Mouse (Mus musculus) heart, postnatal 0 days (tissue): ENCODE measurements around the gene Ociad2. TPM values are rescaled to one million over a fixed set of nuclear protein-coding genes. Genes with fewer than 3 reads are reported as not detected.

ENCODE experiments used
- ATAC-seq: fragments of 200-750 bp; cut with Nextera tagmentation; 2 replicates; pipeline ENCODE4 v1.8.0; 2017; ENCODE audit warnings: low read depth, moderate number of reproducible peaks, moderate library complexity; ENCODE audit not compliant: insufficient read depth
- DNase-seq: peaks from one replicate; pipeline ENCODE4 v3.0.0-alpha.2; 2016; ENCODE audit warnings: low spot score
- H3K27ac ChIP-seq: fragments of 300-500 bp; sonication (generic); 2 replicates; pipeline ENCODE4 v1.5.1; 2014; ENCODE audit warnings: low read depth, mild to moderate bottlenecking
- H3K27me3 ChIP-seq: fragments of 300-500 bp; sonication (generic); 2 replicates; pipeline ENCODE4 v1.6.1; 2014; ENCODE audit warnings: low read length, mixed read lengths; ENCODE audit not compliant: control insufficient read depth, insufficient read depth
- H3K36me3 ChIP-seq: fragments of 300-500 bp; sonication (generic); replicated peaks from 2 replicates; pipeline ENCODE4 v1.6.1; 2014; ENCODE audit warnings: low read length, mixed read lengths; ENCODE audit not compliant: control insufficient read depth, insufficient read depth
- H3K4me1 ChIP-seq: fragments of 300-500 bp; sonication (generic); 2 replicates; pipeline ENCODE4 v1.6.1; 2014; ENCODE audit warnings: antibody characterized with exemption; ENCODE audit not compliant: control insufficient read depth, insufficient read depth
- H3K4me2 ChIP-seq: fragments of 300-500 bp; sonication (generic); 2 replicates; pipeline ENCODE4 v1.6.1; 2014; ENCODE audit warnings: low read depth, mild to moderate bottlenecking, low read length, moderate library complexity
- H3K4me3 ChIP-seq: fragments of 300-500 bp; sonication (generic); 2 replicates; pipeline ENCODE4 v1.5.1; 2014; ENCODE audit warnings: low read depth, low read length
- H3K9ac ChIP-seq: fragments of 300-500 bp; sonication (generic); replicated peaks from 2 replicates; pipeline ENCODE4 v1.6.1; 2014; ENCODE audit warnings: low read depth, low read length, mixed read lengths
- H3K9me3 ChIP-seq: fragments of 300-500 bp; sonication (generic); replicated peaks from 2 replicates; pipeline ENCODE4 v1.6.1; 2016; ENCODE audit warnings: low read length; ENCODE audit not compliant: control insufficient read depth
- CTCF ChIP-seq: IDR thresholded peaks from 2 replicates; pipeline ENCODE4 v1.5.1; 2016; ENCODE audit warnings: antibody characterized with exemption, control low read depth, low read depth
- EP300 ChIP-seq: IDR thresholded peaks from 2 replicates; pipeline ENCODE4 v1.6.1; 2016; ENCODE audit warnings: antibody characterized with exemption, low read depth
- WGBS: fragments of 180-500 bp; shearing (Covaris S2); extraction: QIAGEN DNeasy Blood & Tissue Kit; methylation state at CpG from one replicate; pipeline ENCODE4 v1.1.7; 2014; 5-methylcytosine and 5-hydroxymethylcytosine counted together
- polyA plus RNA-seq: library from polyadenylated mRNA; unstranded; fragments of >200 nt; fragmentation: Nextera tagmentation; extraction: Ambion mirVana; gene quantifications from 2 replicates; pipeline ENCODE4 v1.2.1, GENCODE M21; 2015
- total RNA-seq: library from RNA; depleted of rRNA; stranded (reverse); fragments of >200 nt; gene quantifications from 2 replicates; pipeline ENCODE4 v1.2.3, GENCODE M21; 2014; ENCODE audit warnings: low replicate concordance; rRNA removed

Gene Ociad2
- 6.7 and 13.3 TPM in 2 replicates for total RNA-seq
- 16.7 and 19.6 TPM in 2 replicates for polyA plus RNA-seq

GRCm38 (mm10) chr5:73340723-73341235, at the start of gene Ociad2:
Gene Ociad2, minus strand, starts transcription at chr5:73341028.
- H3K4me2 ChIP-seq, result no peak within 1 kb of the TSS
- H3K9me3 ChIP-seq, result no peaks in the 10 kb centered on the region
- no peak within 1 kb of the TSS for H3K4me3 ChIP-seq
- 84% methylated on average over 8 of the region's 8 CpGs for WGBS
- peaks cover 6% of the 10 kb centered on the region; the same call in 1 of the 2 replicates for H3K27me3 ChIP-seq
- H3K4me1 ChIP-seq, result no peaks in the 10 kb centered on the region
- DNase-seq, result no peak
- no peaks in the 10 kb centered on the region for H3K36me3 ChIP-seq
- no peak within 1 kb of the TSS for H3K27ac ChIP-seq
- H3K9ac ChIP-seq, result no peak within 1 kb of the TSS
- TF ChIP-seq CTCF (no peak), EP300 (no peak)
- no peak for ATAC-seq

GRCm38 (mm10) chr5:73383647-73383970, 42.8 kb upstream of the Ociad2 start:
- no peaks in the 10 kb centered on the region for H3K4me1 ChIP-seq
- ATAC-seq, result no peak
- H3K4me3 ChIP-seq, result no peak overlapping the region
- H3K4me2 ChIP-seq, result no peak overlapping the region
- H3K36me3 ChIP-seq, result no peaks in the 10 kb centered on the region
- H3K9ac ChIP-seq, result no peak overlapping the region
- WGBS, result 69% methylated on average over 4 of the region's 4 CpGs
- TF ChIP-seq CTCF (no peak), EP300 (no peak)
- H3K27ac ChIP-seq, result no peak overlapping the region
- DNase-seq, result no peak
- no peaks in the 10 kb centered on the region for H3K27me3 ChIP-seq
- H3K9me3 ChIP-seq, result no peaks in the 10 kb centered on the region

DNA sequence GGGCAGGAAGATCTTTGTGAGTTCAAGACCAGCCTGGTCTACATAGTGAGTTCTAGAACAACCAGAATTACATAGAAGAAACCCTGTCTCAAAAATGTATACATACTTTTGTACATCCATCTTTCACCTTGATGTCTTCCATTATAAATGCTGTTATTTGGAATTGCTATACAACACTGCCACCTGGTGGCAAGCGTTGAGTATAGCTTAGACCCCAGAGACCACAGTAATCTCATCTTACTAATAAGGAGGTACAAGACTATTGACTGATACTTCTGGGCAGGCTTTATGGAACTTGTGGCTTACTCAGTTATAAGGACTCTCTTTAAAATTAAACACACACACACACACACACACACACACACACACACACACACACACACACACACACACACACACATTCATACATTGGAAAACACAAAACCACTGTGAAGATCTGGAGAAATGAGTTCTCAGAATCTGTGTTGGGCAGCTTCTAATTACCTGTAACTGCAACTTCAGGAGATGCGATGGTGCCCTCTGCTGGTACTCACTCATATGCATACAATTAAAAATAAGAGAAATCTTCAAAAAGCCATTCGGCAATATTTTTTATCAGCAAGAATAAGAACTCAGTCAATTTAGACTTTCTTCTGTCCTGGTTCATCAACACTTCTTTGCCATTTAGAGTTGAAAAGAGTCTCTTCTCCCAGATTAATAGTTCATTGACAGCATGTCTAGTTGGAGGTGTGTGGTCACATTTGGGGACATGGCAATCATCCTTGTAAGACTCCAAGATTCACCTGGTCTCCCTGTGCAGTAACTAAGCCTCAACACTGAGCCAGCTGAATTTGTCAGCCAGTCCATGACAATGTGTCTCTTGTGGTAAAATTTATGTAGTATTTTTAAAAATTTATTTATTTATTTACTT, 42.2 kb upstream of the Ociad2 start:
- Histone ChIP-seq H3K4me2 (no peak overlapping the region), H3K27me3 (no peaks in the 10 kb centered on the region), H3K9ac (no peak overlapping the region), H3K4me1 (no peaks in the 10 kb centered on the region), H3K27ac (no peak overlapping the region), H3K9me3 (no peaks in the 10 kb centered on the region), H3K36me3 (no peaks in the 10 kb centered on the region), H3K4me3 (no peak overlapping the region)
- ATAC-seq (no peak), DNase-seq (peak; percentile 43)
- TF ChIP-seq EP300 (no peak), CTCF (peak; percentile 83)
- 27% methylated on average over 3 of the region's 3 CpGs for WGBS

- WGBS, result 58% methylated on average over 9 of the region's 9 CpGs
- H3K27me3 ChIP-seq, result no peaks in the 10 kb centered on the region
- no peak for TF ChIP-seq CTCF
- TF ChIP-seq EP300, result no peak
- H3K4me1 ChIP-seq, result no peaks in the 10 kb centered on the region
- H3K4me2 ChIP-seq, result no peak overlapping the region
- H3K36me3 ChIP-seq, result no peaks in the 10 kb centered on the region
- DNase-seq (no peak), ATAC-seq (no peak)
- no peak overlapping the region for H3K4me3 ChIP-seq
- no peaks in the 10 kb centered on the region for H3K9me3 ChIP-seq
- H3K9ac ChIP-seq, result no peak overlapping the region
- no peak overlapping the region for H3K27ac ChIP-seq
Observed at GRCm38 (mm10) chr5:73381976-73382540, 41.2 kb upstream of the Ociad2 start.

DNA sequence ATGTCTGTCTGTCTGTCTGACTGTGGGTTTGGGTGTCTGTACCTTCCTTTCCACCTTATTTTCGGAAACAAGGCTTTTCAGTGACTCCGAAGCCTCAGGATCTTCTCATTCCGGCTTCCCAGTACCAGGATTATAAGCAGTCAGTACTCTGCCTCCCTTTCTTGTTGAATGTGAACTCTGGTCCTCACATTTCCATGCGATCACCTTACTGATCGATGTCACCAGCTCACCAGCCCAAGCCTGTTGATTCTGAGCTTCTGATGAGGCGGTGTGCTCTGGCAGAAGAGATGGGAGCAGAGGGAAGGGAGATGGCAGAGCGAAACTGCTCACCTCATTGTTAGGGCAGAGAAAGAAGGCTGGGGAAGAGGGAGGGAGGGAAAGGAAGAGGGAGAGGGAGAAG, 40.7 kb upstream of the Ociad2 start:
- Histone ChIP-seq H3K27ac (no peak overlapping the region), H3K27me3 (no peaks in the 10 kb centered on the region), H3K4me2 (no peak overlapping the region), H3K9ac (no peak overlapping the region), H3K4me3 (no peak overlapping the region), H3K4me1 (no peaks in the 10 kb centered on the region), H3K9me3 (no peaks in the 10 kb centered on the region), H3K36me3 (no peaks in the 10 kb centered on the region)
- no peak for ATAC-seq
- 81% methylated on average over 7 of the region's 7 CpGs for WGBS
- no peak for DNase-seq
- no peak for TF ChIP-seq CTCF
- no peak for TF ChIP-seq EP300
